Mouse (Mus musculus) testis, adult 2 months (tissue): ENCODE data around the gene Ttc12. TPM values are rescaled to one million over a fixed set of nuclear protein-coding genes. Genes with fewer than 3 reads are reported as not detected.

ENCODE experiments used
- H3K27ac ChIP-seq: fragments of 200-500 bp; 2 replicates; pipeline ENCODE4 v1.5.1; 2012; ENCODE audit warnings: low read depth, low read length; ENCODE audit not compliant: control insufficient read depth, insufficient read depth
- H3K27me3 ChIP-seq: fragments of 200-500 bp; 2 replicates; pipeline ENCODE4 v1.6.1; 2012; ENCODE audit warnings: mild to moderate bottlenecking, low read length, moderate library complexity; ENCODE audit not compliant: control insufficient read depth, insufficient read depth
- H3K36me3 ChIP-seq: fragments of 200-500 bp; 2 replicates; pipeline ENCODE4 v1.6.1; 2012; ENCODE audit warnings: mild to moderate bottlenecking, low read length; ENCODE audit not compliant: control insufficient read depth, insufficient read depth
- H3K4me1 ChIP-seq: fragments of 200-500 bp; 2 replicates; pipeline ENCODE4 v1.6.1; 2012; ENCODE audit warnings: low read length; ENCODE audit not compliant: control insufficient read depth, insufficient read depth
- H3K4me3 ChIP-seq: fragments of 200-500 bp; 2 replicates; pipeline ENCODE4 v1.5.1; 2012; ENCODE audit warnings: low read depth, mild to moderate bottlenecking, low read length, moderate library complexity, mixed read lengths; ENCODE audit not compliant: control insufficient read depth
- CTCF ChIP-seq: fragments of 200-500 bp; IDR thresholded peaks from 2 replicates; pipeline ENCODE4 v1.5.1; 2012; ENCODE audit warnings: low read depth, mild to moderate bottlenecking, inconsistent platforms, low read length, moderate library complexity; ENCODE audit not compliant: control insufficient read depth, insufficient read depth, insufficient replicate concordance
- POLR2A ChIP-seq: fragments of 200-500 bp; IDR thresholded peaks from 2 replicates; pipeline ENCODE4 v1.6.1; 2012; ENCODE audit warnings: low read depth, mild to moderate bottlenecking, inconsistent platforms, low read length, moderate library complexity; ENCODE audit not compliant: control insufficient read depth
- polyA plus RNA-seq: library from polyadenylated mRNA; depleted of rRNA; stranded (reverse); fragments of >200 nt; gene quantifications from 2 replicates; pipeline ENCODE4 v1.2.3, GENCODE M21; 2012

Ttc12 gene
- polyA plus RNA-seq, 1 experiment, result 27.4 TPM

DNA sequence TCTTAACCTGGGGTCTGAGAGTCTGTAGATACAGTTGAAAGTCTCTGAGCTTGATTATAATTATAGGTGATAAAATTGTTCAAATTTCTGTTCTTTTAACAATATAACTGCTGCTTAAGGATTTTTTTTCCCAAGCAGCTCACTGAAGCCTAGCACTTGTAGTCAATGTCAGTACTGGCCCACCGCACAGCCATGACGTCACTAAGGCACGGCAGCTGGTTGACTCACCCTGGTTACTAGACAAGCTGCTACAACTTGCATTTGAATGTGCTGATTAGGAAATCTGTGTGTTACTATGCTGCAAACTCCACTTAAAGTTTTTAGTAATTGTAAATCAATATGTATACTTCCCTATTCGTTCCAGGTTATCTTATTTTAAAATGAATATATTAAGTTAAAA lies 4.6 kb upstream of the Ttc12 start:
- H3K4me3 ChIP-seq, result peak overlapping the region; percentile 83
- H3K27ac ChIP-seq, result peak overlapping the region; percentile 78
- peaks cover 14% of the 10 kb centered on the region for H3K4me1 ChIP-seq
- H3K27me3 ChIP-seq, result no peaks in the 10 kb centered on the region
- TF ChIP-seq CTCF, result no peak
- peak; percentile 19; the same call in 1 of the 2 replicates for TF ChIP-seq POLR2A
- no peaks in the 10 kb centered on the region for H3K36me3 ChIP-seq

DNA sequence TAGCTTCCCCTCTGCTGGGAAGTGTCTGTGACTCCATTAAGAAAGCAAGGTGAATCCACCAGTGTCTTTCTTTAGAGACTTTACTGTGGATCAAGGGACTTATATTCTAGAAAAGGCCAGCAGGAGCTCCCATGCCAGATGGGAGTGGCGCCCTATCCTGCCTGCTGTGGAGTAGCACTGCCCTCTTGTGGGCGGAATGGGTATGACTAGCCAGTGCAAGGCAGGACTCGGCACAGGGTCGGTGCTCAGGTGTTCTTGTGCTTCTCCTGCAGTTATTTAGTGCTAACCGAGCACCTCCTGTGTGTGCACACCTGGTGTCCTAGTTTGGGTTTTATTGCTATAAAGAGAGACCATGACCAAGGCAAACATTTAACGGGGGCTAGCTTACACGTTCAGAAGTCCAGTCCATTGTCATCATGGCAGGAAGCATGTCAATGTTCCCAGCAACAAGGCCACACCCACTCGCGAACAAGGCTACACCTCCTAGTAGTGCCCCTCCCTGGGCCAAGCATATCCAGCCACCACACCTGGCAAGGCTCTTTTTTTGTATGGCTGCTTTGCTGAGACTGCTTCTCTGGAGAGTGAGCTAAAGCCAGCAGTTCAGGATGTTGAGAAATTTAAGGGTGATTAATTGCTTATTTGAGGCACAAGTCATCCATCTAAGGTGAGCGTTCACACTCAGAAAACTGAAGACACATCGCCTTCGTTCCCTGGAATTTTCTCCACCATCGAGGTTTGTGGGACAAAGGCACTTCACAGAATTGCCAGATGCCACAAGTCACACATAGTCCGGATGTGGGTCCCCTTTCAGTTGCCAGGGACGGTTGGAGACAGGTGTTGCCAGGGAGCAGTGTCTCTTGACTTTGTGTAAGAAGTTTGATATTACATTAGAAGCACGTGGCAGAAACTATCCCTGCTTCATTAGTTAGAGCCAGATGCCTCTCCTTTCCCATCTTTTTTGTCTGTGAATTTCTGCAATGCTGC lies 3.2 kb upstream of the Ttc12 start:
- H3K27me3 ChIP-seq, result no peaks in the 10 kb centered on the region
- no peaks in the 10 kb centered on the region for H3K36me3 ChIP-seq
- peaks cover 18% of the 10 kb centered on the region for H3K4me1 ChIP-seq
- H3K27ac ChIP-seq, result no peak overlapping the region
- H3K4me3 ChIP-seq, result peak overlapping the region; percentile 83
- peak; percentile 99 for TF ChIP-seq CTCF
- no peak; the same call in 1 of the 2 replicates for TF ChIP-seq POLR2A

DNA sequence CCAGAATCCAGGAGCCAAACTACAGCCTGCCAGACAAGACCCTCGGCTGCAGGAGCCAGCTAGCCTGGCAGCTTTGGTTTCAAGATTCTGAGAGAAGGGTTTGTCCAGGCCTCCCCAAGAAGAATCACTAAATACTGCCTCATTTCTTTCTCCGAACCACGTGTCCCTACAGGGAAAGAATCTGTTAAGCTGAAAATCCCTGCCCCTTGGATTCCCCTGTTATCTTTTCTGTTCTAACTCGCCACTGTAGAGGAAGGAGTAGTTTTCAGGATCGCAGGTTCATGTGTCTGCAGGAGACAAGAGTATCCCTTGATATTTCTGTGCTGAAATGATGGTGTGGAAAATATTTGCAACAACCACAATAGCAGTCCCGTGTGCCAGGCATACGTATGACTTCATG lies 2.2 kb upstream of the Ttc12 start:
- peaks cover 19% of the 10 kb centered on the region for H3K4me1 ChIP-seq
- H3K27me3 ChIP-seq, result no peaks in the 10 kb centered on the region
- TF ChIP-seq CTCF (no peak), POLR2A (no peak)
- H3K4me3 ChIP-seq, result peak overlapping the region; percentile 83
- no peak overlapping the region for H3K27ac ChIP-seq
- no peaks in the 10 kb centered on the region for H3K36me3 ChIP-seq

DNA sequence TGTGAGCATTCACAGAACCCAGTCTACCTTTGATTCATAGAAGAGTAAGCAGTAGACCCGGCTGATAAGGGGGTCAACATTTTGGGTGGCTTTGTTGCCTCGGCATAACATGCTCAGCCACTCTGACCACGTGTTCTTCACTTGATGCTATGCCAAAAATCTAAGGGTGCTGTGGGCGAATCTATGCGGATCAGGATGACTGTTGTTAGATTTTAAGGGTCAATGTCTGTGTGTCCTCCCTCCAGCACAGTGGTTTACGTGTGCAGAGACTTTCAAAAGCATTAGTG lies 1.6 kb upstream of the Ttc12 start:
- Histone ChIP-seq H3K27me3 (no peaks in the 10 kb centered on the region), H3K4me3 (peak overlapping the region; percentile 83), H3K27ac (no peak overlapping the region), H3K4me1 (peaks cover 23% of the 10 kb centered on the region), H3K36me3 (no peaks in the 10 kb centered on the region)
- no peak for TF ChIP-seq POLR2A
- TF ChIP-seq CTCF, result no peak

DNA sequence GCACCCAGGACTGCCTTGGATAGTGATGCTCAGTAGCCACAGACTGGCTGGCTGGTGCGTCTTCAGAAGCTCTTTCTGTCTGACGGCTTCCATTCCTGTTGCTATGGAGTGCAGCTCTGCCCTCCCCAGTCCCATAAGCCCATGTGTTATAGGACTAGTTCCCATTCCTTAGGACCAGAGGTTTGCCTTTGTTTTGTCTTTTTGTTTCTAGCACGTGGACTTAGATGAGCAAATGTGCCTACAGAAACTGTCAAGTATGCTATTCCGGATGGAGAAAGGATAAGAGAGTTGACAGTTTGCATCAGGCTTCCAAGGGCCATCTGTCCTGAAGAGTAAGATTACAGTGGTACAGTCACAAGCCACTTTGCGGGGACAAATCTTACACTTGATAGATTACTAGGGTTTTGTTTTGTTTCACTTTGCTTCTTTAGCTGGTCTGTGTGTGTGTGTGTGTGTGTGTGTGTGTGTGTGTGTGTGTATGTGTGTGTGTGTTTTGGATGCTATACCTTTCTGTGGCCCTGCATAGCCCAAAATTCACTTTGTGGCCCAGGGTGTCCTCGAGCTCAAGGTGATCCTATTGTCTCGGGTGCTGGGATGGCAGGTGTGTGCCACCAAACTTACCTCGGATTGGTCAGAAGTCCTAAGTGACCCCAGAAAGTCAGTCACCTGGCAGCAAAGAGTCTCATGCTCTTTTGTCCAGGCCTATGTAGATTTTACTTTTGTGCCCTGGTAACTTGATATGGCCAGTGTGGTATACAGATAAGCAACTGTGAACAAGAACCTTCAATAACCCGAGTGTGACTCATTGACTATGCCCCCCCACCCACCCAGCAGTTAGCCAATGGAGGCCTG lies 1.0 kb upstream of the Ttc12 start:
- Histone ChIP-seq H3K4me1 (peaks cover 23% of the 10 kb centered on the region), H3K4me3 (peak overlapping the region; percentile 93), H3K36me3 (no peaks in the 10 kb centered on the region), H3K27me3 (no peaks in the 10 kb centered on the region), H3K27ac (peak overlapping the region; percentile 69; the same call in 1 of the 2 replicates)
- TF ChIP-seq POLR2A, result no peak
- no peak for TF ChIP-seq CTCF

DNA sequence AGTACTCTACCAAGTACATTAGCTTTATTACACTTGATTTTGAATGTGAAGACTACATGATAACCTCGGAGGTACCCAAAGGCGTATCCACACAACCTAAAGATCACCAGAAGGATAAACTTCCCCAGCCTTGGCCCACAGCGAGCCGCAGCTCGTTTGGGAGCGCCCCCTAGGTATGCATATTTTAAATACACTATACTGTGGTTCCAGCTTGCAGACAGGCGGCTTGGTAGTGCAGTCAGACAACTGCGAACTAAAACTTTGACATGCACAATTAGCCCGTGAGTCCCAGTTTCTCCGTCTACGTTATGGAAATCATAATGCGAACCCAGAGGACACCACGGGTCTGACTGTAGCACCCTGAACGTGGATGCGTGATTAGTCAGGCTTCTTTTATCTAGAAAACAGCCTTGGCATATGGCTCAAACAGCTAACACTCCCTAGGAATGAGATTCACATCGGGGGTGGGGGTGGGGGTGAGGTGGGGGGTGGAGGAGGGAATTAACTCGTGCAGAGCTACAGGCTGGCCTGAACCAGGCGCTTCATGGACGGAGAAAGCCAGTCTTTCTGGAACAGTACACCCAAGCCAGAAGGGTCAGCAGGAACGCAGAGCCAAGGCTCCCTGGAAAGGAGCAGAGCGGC lies 654 bp downstream of the Ttc12 start:
- no peaks in the 10 kb centered on the region for H3K36me3 ChIP-seq
- H3K4me3 ChIP-seq, result peak overlapping the region; percentile 93
- TF ChIP-seq POLR2A (no peak), CTCF (peak; percentile 42; the same call in 1 of the 2 replicates)
- H3K4me1 ChIP-seq, result peaks cover 22% of the 10 kb centered on the region
- H3K27me3 ChIP-seq, result no peaks in the 10 kb centered on the region
- H3K27ac ChIP-seq, result peak overlapping the region; percentile 92
